Mouse (Mus musculus): ENCODE measurements around the gene Gm5538. TPM values are rescaled to one million over a fixed set of nuclear protein-coding genes. Genes with fewer than 3 reads are reported as not detected.

The Gm5538 gene
- polyA plus RNA-seq (2015; fragmentation: Nextera tagmentation; extraction: Ambion mirVana), result not detected in 2 replicates

DNA sequence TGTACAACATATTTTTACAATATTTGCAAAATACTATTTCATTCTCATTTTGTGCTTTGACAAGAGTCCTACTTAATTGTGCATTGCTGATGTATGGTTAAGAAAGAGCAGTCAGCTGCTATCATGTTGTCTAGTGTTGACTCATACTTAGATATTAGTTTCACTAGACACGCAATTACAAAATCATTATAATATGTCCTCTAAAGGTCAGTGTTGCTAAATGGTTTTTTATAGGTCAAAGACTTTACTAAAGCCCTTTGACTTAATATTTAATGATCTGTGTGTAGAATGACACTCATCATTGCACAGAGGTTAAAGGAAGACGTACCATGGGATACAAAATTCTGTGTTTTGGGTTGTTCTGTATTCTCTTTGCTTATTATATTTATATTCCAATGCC, at the start of gene Gm5538:
TSS of gene Gm5538 (plus strand) at position 301 of the 400 bp plus-strand sequence.
- Histone ChIP-seq H3K4me1 (no peaks in the 10 kb centered on the region), H3K4me2 (no peak within 1 kb of the TSS), H3K27me3 (replicated peaks) (no peaks in the 10 kb centered on the region), H3K4me3 (no peak within 1 kb of the TSS), H3K36me3 (no peaks in the 10 kb centered on the region), H3K9me3 (no peaks in the 10 kb centered on the region), H3K27ac (replicated peaks) (no peak within 1 kb of the TSS), H3K9ac (no peak within 1 kb of the TSS)
- ATAC-seq (ENCODE audit: extremely low read depth, insufficient number of reproducible peaks, low FRiP score, low TSS enrichment), result no peak
- 83% methylated on average over 2 of the region's 2 CpGs for WGBS

DNA sequence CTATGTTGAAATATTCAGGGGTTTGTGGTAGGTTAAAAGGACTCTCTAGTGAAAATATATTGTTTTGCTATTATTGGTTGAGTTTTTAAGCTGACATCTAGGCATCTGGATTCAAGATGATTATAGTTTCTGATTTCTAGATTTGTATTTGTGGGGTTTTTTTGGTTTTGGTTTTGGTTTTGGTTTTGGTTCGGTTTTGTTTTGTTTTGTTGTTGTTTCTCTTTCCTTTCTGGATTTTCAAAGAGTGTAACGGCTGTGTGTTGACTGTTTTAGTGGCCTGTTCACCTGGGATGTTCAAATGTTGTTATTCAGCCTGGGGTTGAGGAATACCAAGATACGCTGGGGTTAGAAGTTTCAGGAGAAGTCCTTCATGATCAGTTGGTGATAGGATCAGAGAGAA, 32.2 kb upstream of the Gm5538 start:
- H3K4me1 ChIP-seq, result no peaks in the 10 kb centered on the region
- H3K4me3 ChIP-seq, result no peak overlapping the region
- no peaks in the 10 kb centered on the region for H3K36me3 ChIP-seq
- WGBS, result 71% methylated on average over 3 of the region's 3 CpGs
- ATAC-seq (ENCODE audit: extremely low read depth, insufficient number of reproducible peaks, low FRiP score, low TSS enrichment), result no peak
- H3K27me3 ChIP-seq (replicated peaks), result no peaks in the 10 kb centered on the region
- no peak overlapping the region for H3K27ac ChIP-seq (replicated peaks)
- H3K4me2 ChIP-seq, result no peak overlapping the region
- H3K9ac ChIP-seq, result no peak overlapping the region
- no peaks in the 10 kb centered on the region; the same call in 1 of the 2 replicates for H3K9me3 ChIP-seq

DNA sequence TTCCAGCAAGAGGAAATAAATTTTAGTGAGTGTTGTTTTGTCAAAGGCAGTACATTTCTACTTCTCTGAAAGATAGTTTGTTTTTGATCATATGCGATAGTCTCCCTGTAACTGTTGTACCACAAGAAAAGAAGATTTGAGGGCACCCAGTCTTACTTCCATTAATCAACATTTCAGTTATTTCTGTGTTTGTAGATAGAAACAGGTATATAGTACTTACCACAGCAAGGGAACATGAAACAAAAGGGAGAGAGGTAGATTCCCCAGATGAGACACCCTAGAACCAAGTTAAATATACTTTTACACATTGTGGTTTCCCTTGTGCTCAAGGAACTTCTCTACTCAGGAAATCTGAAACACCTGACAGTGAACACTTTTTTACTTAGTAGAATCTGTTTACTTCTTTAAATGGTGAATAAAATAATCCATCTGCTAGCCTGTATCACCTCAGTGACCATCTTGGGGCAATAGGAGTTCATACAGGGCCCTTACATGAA, 26.9 kb upstream of the Gm5538 start:
- no peak overlapping the region for H3K4me3 ChIP-seq
- no peak overlapping the region for H3K27ac ChIP-seq (replicated peaks)
- H3K4me2 ChIP-seq, result no peak overlapping the region
- 94% methylated on average over 1 of the region's 1 CpGs for WGBS
- H3K9ac ChIP-seq, result no peak overlapping the region
- H3K4me1 ChIP-seq, result no peaks in the 10 kb centered on the region
- no peaks in the 10 kb centered on the region for H3K36me3 ChIP-seq
- H3K27me3 ChIP-seq (replicated peaks), result no peaks in the 10 kb centered on the region
- no peaks in the 10 kb centered on the region for H3K9me3 ChIP-seq
- no peak for ATAC-seq (ENCODE audit: extremely low read depth, insufficient number of reproducible peaks, low FRiP score, low TSS enrichment)

DNA sequence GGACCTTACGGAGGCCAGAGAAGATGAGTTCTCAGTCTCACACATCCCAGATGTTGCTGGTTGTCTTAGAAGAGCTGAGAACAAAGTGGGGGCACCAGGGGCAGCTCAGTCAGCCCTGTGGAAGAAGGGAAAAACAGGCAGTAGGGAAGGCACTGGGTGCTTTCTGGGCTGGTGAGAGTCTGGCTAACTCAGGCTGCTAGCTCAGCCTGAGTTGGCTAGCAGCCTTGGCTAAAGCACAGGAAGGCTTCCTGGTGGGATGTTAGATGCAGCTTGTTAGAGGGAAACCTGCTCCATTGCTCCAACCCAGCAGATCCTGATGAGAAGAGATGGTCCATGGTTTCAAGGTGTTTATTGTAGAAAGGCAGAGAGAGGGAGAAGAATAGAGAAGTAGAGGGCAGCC, 10.3 kb downstream of the Gm5538 start:
- no peak overlapping the region for H3K4me2 ChIP-seq
- H3K27me3 ChIP-seq (replicated peaks), result no peaks in the 10 kb centered on the region
- H3K27ac ChIP-seq (replicated peaks), result no peak overlapping the region
- no peaks in the 10 kb centered on the region for H3K4me1 ChIP-seq
- H3K4me3 ChIP-seq, result no peak overlapping the region
- no peak for ATAC-seq (ENCODE audit: extremely low read depth, insufficient number of reproducible peaks, low FRiP score, low TSS enrichment)
- no peaks in the 10 kb centered on the region for H3K9me3 ChIP-seq
- no peaks in the 10 kb centered on the region for H3K36me3 ChIP-seq
- 88% methylated on average over 1 of the region's 1 CpGs for WGBS
- no peak overlapping the region for H3K9ac ChIP-seq

GRCm38 (mm10) chr3:59744181-59744580, 14.6 kb downstream of the Gm5538 start:
- Histone ChIP-seq H3K4me3 (no peak overlapping the region), H3K4me2 (no peak overlapping the region), H3K27ac (replicated peaks) (no peak overlapping the region), H3K9ac (no peak overlapping the region), H3K4me1 (no peaks in the 10 kb centered on the region), H3K27me3 (replicated peaks) (no peaks in the 10 kb centered on the region), H3K36me3 (no peaks in the 10 kb centered on the region), H3K9me3 (no peaks in the 10 kb centered on the region)
- 8% methylated on average over 2 of the region's 2 CpGs for WGBS
- ATAC-seq (ENCODE audit: extremely low read depth, insufficient number of reproducible peaks, low FRiP score, low TSS enrichment), result no peak

Other genes starting within 250 kb of the Gm5538 start
- not detected in 2 replicates for gene Gm8298, start 131.3 kb downstream of the Gm5538 start, polyA plus RNA-seq (2015; fragmentation: Nextera tagmentation; extraction: Ambion mirVana)
- not detected in 2 replicates for gene C130079G13Rik, start 195.4 kb downstream of the Gm5538 start, polyA plus RNA-seq (2015; fragmentation: Nextera tagmentation; extraction: Ambion mirVana)